Mouse (Mus musculus) 416B (cell line): ENCODE results near the gene Hba-a1.
"Not testable (repeated sequence)": the region's sequence is repeated elsewhere in the genome, so short reads cannot be mapped to it uniquely, and the experiment has no call there.

ENCODE experiments used
- DNase-seq: peaks from one replicate; pipeline ENCODE4 v3.0.0; 2011; ENCODE audit warnings: low read depth

Hba-a1 gene

DNA sequence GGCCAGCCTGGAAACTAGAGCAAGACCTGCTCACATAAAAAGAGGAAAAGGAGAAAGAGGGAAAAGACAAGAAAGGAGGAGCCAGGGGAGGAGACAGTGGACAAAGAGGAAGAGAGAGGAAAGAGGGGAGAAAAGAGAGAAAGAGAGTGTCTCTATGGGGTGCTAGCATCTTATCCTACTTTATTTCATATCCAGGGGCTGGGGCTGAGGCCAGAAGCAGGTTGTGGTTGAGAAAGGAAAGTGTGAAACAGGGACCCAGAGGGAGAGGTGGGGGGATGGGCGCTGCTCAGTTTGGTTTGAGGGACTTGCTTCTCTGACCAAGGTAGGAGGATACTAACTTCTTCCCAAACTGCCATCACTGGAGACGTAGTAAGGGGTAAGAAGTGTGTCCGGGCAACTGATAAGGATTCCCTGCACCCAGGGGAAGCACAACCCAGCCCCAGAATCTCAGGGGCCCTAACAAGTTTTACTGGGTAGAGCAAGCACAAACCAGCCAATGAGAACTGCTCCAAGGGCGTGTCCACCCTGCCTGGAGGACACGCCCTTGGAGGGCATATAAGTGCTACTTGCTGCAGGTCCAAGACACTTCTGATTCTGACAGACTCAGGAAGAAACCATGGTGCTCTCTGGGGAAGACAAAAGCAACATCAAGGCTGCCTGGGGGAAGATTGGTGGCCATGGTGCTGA lies at the start of gene Hba-a1:
TSS of gene Hba-a1 (plus strand) at position 421 of the 687 bp plus-strand sequence.
- not testable (repeated sequence) for DNase-seq

DNA sequence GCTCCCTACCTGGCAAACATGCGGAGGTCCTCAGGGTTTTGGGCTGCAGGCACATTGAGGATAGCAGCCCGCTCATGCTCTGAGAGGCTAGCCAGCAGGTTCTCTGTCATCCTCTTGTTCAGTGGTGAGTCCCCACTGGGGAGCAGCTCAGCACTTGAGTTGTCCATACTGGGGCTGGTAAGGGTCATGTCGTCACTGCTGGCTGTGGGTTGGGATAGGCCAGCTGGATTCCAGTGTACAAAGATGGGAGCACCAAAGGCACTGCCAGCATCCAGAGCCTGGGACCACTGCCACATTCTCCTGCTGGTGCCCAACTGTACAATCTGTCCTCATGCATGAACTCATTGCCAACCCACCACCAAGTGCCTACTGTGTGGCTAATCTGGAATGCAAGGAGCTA lies 49.4 kb upstream of the Hba-a1 start:
- DNase-seq, result no peak

DNA sequence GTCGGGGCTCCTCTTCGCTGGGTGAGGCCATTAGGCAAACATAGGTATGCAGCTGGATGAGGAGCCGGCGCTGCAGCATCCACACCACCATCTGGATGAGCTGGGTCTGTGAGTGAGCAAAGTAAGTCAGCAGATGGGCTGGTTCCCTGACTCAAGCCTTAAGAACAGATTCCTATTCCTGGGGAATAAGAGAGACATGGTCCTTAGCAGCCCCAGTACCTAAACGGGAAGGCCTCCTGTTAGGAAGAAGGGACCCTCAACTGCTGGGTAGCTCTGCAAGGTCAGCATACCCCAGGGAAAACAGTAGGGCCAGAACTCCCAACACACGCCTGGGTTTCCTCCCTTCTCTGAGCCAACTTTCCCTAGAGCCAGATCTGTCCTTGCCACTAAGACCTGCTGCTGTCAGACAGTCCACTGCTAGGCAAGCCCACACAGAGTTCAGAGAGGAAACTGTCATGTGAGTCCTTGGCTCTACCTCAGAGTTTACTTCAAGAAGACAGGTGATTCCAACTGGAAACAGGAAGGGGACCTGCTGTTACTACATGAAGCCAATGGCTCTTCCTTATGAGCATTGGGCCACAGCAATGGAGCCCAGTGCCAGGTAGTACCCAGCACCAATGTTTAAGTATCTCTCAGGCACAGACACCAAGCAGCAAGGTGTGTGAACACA lies 48.4 kb upstream of the Hba-a1 start:
- no peak for DNase-seq

DNA sequence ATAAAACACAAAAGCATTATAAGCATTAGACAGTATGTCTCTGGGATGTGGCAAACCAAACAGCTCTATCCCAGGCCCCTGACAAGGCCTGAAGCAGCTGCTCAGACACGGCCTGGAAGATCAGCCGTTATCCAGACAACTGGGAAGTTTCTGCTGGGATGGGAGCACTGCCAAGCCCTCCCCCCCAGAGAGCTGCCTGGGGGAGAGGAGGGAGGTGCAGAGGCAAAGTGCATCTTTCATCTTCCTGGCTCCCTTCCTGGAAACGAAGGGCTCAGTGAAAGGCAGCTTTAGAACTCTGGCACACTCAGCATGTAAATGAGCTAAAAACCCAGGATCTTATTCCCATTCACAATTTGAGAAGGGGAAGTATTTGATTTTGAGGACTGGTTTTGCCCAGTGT lies 47.7 kb upstream of the Hba-a1 start:
- DNase-seq, result no peak

DNA sequence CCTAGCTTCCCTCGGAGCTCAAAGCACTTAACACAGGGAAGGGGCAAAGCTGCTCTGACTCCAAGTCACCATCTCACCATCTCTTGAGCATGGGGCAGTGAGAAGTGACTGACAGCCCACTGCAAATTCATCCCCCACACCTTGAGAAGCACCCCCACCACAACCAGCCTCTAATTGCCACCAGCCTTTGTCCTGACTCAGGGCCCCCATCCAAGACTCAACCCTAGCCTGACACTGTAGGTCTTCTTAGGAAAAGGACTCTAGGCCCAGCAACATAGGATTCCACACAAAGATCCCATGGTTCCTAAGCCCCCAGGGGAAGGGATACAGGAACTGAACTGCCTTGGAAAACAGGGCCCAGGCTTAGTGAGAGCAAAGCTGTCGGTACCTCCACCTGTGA lies 47.2 kb upstream of the Hba-a1 start:
- no peak for DNase-seq

DNA sequence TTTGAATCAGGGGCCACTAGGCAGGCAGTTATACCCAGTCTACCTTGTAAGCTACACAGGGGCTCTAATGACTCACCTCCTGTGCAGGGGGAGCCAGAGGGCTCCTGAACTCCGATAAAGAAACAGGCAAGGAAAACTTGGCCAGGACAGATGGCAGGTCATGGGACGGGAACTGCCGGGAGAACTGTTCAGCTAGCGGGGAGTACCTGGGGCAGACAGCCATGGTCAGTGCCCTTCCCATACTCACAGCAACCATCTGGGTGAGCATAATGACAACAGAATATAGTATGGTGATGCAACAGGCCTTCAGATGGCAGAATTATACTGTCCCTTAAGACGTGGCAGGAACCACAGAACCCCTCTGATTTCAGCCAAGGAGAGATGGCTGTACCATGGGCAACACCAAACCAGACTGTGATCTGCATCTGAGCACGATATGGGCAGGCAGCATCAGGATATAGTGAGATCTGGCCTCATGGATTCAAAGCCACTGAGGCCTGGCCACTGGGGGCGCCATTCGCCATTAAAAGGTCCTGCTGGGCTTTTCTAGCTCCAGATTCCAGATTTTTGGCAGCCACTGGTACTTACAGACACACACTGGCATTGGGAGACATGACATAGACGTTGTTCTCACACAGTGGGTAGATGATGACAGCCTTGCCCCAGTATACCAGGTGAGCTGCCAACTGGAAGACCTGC lies 46.5 kb upstream of the Hba-a1 start:
- peak; percentile 31 for DNase-seq

DNA sequence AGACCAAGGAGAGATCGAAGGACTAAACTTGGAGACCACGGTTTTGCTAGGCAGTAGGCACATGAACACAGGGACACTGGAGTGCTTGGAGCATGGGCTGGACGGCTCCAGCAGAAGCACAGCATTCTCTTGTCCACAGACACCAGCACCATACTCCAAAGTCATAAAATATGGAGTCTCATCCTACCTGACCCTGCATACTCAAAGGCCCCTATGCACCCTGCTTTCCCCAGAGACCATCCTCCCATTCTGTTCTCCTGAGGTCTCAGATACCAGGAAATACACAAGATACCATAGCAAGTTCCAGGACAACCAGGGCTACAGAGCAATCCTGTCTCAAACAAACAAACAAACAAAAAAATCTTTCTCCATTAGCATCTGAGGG lies 45.9 kb upstream of the Hba-a1 start:
- DNase-seq, result no peak

DNA sequence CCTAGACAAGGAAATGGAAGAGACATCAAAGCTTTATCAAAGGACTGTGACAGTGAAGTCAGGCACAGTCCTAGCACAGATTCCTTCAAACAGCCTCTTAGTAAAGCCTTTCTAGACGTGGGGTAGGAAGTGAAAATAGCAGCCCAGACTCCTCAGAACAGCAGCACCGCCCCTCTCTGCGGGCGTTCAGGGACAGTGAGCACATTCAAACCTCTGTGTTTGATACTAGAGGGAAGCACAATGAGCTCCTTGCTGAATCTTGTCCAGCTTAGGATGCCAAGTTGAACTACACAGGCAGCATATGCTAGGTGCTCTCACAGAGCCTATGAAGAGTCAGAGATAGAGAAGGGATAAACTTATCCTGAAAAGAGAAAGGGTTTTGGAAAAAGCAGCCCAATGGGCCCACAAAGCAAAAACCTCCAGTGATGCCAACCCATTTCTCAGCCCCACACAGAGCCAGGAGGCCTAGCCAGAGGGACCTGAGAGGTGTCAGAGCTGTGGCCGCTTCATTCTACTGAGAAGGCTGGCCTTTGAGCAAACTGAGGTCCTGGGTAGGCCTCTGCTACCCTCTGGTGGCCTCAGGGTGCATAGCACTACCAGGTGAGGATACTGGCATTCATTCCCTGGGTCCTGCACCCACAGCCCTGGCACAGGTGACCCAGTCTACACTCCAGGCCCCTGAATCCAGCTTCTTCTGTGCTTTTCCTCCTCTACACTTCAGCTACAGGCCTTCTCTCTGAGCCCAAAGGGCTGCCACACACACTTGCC lies 45.0 kb upstream of the Hba-a1 start:
- peak; percentile 63 for DNase-seq

DNA sequence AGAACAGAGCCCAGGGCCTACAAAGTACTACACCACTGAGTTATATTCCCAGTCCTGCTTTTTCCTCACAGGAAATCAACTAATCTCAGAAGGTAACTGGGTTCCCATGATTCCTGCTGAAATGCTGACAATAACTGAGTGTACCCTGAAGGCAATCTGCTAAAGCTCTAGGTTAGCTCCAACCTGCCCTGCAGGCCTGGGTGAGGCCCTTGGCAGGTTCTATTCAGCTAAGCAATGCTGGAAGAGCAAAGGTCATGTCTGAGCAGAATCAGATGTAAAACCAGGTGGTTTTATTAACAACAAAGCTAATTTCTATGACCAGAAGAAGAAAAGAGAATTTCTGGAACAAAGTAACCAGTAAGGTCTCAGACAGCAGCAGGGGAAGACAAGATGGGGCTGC lies 41.9 kb upstream of the Hba-a1 start:
- no peak for DNase-seq

DNA sequence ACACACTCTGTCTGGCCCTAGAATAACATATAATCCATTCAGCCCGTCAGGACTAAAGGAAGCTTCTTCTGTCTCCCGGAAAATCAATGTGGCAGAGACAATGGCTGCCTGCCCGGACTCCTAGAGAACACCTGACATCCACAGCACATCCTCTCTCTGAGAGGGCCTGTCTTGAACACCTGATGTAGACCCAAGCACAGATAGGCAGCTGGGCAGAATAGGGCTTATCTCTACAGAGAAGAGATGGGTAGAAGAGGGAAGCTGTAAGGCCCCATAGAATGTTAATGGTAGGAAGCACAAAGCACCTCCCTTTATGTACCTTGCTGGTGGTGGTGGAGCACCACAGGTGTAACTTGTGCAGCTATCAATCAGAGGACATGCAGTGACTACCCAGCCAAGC lies 41.1 kb upstream of the Hba-a1 start:
- no peak for DNase-seq

DNA sequence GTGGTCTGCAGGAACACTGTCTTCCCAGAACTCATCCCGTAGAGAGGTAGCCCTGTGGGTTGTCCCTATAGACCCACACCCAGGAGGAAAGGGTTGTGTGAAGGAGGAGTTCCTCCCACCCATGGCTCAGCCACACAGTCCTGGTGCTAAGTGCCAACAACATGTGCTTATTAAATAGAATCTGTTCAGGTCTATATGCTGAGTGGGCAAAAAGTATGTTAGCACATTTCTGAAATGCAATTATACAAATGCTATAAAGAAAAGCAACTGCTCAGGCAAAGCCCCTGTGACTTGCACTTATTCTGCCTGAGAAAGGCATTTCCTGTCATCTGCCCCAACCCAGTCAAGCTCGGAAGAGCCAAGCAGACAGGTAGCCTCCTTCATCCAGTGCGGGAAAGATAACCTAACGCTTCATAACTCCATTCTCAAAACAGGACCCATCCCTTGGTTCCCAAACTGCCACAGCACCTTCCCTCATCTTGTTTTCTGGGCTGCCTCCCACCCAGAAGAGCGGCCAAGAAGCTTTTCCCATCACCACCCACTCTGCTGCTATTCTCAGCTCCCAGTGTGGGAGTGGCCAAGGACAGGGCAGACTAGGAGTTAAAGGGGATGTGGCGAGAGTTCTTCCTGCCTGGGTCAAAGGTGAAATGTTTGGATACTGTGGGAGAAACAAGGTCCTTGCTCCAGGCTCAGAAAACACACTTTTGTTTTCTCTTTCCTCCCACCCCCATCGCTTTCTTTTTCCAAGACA lies 39.9 kb upstream of the Hba-a1 start:
- DNase-seq, result no peak

DNA sequence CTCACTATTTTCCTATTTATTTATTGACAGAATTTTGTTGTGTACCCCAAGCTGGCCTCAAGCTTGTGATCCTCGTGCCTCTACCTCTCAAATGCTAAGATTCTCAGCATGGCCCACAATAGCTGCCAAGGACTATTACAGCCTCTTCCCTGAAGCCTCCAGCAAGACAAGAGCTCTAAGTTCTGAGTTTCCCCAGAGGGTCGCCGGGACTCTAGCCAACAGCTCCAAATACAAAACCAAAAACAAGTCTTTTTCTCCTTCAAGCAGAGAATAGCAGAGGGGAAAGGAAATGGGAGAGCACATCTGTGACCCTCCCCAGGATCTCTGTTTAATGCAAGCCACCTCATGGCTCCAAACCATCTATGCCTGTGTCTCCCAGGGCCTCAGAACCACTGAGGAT lies 39.2 kb upstream of the Hba-a1 start:
- DNase-seq, result no peak

DNA sequence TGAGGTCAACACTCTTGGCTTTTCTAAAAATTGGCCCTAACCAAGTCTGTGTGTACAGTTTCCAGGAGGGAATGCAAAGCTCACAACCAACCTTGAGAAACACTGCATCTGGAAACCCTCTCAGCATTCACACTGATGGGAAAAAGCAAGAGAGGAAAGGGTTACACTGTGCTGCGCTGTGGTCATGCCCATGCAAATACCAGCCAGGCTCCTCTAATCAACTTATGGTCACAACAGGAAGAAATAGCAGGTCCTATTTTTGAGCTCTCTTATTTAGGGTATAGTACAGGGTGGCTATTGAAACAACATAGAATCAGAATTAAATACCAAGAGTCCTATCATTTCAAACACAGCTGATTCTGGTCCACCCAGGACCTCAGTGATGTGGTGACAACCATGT lies 38.7 kb upstream of the Hba-a1 start:
- no peak for DNase-seq

DNA sequence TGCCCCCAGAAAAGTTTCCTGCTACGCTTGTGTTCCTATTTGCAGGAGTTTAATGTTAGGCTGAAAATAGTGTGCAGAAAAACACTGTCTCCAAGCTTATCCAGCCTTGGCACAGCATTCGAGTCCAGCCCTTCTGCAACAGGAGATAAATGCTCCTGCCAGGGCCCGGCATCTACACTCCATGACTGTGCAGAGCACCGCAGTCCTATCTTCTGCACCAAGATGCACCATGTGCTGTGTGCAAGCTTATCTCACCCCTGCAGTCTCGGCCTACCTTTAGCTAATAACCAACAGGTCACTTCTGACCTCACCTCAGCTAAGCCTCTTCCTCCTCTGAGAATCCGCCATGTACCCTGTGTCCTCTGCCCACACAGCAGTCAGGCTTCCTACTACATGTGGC lies 37.7 kb upstream of the Hba-a1 start:
- no peak for DNase-seq

DNA sequence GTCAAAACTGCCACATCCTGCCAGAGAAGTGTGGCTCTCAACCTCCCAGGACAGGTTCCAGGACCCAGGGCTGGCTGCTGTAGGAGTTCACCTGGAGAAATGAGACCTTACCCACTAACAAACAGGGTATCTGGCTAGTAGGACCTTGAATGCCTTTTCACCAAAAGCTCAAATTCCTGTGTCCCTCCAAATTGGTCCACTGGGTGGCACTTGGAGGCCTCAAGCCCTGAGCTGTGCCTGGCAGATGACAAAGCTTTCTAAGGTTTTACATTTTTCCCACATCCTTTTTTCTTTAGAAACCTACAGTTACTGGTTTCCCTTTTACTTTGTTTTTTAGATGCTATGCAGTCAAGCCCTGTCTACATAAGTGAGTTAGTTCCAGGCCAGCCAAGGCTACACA lies 36.2 kb upstream of the Hba-a1 start:
- DNase-seq, result peak; percentile 60

DNA sequence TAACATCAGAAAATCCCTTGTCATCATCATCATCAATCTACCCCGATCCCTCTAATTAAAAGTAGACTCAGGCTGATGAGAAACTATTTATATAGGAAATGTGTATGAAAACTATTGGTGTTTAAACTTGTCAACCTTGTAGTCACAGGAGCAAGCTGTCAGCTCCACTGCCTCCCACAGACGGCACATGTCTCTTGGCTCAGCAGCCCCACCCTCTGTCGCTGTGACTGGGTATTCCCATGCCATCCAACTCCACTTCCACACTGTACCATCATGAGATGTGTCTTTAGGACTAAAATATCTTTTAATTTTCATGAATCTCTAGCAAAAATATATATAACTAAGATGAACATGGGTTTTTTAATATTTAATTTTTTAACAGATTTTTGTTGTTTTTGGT lies 35.0 kb upstream of the Hba-a1 start:
- no peak for DNase-seq

DNA sequence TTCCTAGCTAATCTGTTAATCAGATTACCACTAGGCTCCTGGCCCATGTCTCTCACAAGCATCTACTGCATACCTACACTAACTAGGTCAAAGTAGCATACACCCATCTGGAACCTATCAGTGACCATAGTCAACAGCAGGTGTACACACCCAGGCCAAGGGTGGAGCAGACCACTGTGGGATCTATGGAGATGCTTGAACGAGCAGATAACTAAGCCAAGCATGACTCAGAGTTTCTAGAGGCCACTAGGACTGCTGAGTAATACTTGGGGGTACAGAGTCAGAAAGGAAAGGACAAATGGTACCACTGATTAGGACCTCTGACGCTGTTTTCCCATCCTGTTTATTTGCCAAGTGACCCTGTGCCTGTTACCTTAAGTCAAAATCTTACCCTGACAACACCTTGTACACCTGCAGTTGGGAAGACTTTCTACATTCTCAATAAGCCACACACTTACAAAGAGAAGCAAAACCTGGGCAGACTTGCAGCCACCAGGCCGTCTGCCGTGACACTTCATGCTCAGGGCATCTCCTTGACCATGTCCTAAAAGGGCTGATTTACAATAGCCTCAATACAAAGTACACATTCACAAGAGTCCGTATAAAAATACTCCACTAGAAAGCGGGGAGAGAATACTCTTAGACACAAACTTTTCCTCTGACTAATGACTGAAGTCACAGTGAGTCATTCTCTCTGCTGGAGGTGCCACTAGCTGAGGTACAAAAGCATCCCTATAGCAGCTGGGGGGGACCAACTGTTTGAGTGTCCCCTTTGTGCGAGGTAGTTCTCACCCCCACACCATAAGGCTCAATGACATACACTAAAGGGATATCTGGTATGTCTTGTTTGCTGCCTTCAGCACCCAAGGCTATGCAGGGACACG lies 32.2 kb upstream of the Hba-a1 start:
- peak; percentile 81 for DNase-seq

DNA sequence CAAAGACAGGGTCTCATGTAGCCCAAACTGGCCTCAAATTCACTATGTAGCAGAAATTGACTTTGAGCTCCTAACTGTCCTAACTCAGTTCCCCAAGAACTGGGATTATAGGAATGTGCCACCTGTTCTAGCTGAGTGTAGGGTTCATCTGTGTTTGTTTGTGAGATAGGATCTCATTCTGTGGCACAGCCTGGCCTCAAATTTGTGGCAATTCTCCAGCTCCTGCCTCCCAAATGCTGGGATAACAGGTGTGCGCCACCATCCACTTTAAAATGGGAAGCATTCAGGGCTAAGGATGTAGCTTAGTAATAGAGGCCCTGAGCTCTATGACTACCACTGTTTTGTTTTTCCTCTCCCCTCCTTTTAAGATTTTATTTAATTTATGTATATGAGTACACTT lies 30.2 kb upstream of the Hba-a1 start:
- no peak for DNase-seq

DNA sequence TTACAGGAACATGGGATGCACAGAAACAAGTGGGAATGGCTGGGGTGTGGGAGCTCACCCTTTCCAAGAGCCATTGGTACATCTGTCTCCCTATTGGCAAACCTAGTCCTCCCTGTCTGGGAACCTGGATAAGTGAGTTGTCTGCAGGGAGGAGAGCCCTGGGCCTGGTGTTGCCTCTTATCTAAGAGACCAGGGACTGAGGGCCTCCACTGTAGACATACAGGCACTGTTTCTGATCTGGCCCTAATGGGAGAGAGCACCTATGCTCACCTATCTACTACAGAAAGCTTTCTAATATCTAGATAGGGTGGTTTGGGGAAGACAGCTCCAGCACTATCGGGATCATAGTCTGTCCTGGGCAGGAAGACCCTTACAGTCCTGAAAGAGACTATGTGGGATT lies 27.2 kb upstream of the Hba-a1 start:
- DNase-seq, result no peak

DNA sequence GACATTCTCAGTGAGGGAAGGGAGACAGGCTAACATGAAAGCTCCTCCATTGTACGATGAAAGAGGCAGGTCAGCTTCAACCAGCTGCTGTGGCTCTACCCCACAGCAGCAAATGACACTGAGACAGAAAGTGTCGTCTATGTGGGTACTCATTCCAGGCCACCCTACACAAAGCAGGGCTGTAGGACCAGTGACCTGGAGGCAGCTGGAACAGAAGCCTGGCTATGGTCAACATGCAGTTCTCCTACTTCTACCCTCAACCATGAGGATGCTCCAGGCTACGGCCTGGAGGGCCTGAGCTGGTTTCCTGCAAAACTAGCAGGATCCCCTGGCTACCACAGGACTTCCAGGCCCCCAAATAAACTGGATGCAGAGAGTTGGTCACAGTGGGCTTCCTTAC lies 26.7 kb upstream of the Hba-a1 start:
- DNase-seq, result no peak
